Mouse (Mus musculus) layer of hippocampus, adult 9-11 months (tissue): ENCODE measurements around the gene Wdr59.
"Not testable (repeated sequence)": the region's sequence is repeated elsewhere in the genome, so short reads cannot be mapped to it uniquely, and the experiment has no call there.

ENCODE experiments used
- DNase-seq: peaks from one replicate; pipeline ENCODE4 v3.0.0; 2022

The Wdr59 gene

DNA sequence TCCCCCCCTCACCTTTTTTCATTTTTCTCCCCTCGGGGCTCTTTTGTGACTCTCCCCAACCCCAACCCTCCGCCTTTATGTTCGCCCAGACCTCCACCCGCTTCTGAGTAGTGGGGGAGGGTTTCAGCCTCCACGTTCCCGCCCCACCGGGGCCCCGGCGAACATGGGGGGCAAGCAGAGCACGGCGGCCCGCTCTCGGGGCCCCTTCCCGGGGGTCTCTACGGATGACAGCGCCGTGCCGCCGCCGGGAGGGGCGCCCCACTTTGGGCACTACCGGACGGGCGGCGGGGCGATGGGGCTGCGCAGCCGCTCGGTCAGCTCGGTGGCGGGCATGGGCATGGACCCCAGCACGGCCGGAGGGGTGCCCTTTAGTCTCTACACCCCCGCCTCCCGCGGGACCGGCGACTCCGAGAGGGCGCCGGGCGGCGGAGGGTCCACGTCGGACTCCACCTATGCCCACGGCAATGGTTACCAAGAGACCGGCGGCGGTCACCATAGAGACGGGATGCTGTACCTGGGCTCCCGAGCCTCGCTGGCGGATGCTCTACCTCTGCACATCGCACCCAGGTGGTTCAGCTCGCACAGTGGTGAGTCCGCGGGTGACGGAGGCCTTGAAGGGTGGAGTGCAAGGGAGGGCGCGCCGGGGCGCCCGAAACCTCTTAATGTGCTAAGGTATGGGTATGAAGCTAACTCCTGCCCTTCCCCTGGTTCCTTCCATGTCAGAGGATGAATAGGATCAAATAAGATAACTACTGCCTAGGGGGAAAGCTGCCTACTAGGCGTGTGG is 15.3 kb upstream of the Wdr59 start:
- DNase-seq = peak; percentile 54

DNA sequence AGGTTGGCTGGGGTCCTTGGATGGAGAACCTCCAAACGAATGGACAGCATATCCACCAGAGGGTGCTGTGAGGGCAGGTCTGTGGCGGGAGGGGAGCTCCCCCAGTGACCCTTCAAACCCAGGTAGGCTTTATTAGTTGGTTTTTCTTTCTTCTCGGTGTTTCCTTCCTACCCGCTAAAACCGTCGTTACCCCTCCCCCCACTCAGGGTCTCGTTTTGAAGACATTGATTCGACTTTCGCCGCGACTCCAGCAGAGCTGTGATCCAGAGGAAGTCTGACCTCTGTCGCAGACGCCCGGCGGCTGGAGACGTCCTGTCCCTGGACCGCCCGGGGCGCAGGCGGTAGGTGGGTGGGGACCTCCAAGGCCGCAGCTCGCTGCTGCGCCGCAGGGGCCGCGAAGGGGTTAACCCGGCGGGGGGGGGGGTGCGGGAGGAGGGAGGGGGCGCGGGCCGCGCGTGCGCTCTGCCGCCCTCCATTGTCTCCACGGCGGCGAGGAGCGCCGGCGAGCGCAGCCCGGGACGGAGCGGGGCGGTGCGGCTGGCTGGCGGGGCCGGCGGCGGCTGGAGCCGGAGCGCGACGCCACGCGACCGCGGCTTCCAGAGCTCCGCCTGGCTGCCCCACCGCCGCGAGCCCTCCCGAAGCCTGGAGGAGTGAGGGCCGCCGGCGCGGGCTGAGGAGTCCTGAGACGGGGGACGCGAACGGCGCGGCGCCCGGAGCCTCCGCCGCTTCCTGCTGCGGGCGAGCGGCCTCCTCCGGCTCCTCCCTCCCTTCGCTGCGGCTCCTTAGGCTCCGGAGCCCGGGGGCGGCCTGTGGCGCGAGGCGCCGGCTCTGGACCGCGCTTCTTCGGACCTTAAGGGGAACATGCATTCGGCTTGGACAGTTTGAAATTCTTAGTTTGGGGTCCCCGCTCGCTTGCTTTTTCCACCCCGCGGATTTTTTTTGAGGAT is 14.4 kb upstream of the Wdr59 start, which contains the start of gene Znrf1:
Gene Znrf1 (plus strand): TSS at position 67 of the 947 bp plus-strand sequence.
- peak; percentile 42 for DNase-seq

DNA sequence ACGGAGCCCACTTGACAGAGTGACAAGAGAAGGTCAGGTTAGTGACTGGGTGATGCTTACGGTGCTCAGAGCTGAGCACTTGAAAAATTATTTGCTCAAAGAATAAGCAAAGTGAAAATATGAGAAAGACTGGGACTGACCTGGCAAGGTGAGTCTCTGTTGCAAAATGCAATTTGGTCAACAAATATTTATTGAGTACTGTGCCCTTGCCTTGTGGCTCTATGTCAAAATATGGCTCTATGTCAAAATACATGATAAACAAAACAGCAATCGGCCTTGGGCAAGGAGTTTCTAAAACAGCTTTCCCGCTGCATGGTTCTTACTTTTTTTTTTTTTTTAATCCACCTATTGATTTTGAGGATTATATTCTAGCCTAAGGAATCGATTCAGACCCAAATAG is 13.6 kb upstream of the Wdr59 start:
- no peak for DNase-seq

DNA sequence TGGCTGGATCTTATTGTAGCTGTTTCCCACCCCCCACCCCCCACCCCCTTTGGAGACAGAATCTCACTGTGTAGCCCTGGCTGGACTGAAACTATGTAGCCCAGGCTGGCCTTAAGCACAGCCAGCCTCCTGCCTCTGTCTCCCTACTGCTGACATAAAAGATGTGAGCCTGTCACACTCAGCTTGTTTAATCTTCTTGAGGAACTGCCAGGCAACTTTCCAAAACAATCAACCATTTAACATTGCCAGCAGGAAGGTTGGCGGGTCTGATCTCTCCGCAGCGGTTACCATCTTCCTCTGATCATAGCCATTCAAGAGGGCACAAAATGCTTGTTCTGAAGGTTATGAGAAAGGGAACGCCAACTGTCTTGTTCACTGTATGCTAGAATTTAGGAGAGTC is 11.6 kb upstream of the Wdr59 start:
- no peak for DNase-seq

DNA sequence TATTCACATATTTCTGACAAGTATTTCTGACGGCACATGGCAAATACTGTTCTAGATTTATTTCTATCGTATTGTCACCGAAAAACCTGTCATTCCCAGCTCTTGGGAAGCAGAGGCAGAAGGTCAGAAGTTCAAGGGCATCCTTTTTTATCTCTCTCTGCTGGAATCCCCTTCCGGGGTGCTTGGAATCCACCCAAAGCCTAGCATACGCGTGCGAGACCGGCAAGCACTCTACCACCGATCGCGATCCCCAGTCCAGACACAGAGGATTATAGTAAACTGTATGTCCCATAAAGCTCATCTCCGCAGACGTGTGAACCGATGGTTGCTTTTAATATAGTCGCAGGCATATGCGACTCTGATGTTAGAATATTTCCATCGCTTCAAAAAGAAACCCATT is 9.7 kb upstream of the Wdr59 start:
- no peak for DNase-seq

DNA sequence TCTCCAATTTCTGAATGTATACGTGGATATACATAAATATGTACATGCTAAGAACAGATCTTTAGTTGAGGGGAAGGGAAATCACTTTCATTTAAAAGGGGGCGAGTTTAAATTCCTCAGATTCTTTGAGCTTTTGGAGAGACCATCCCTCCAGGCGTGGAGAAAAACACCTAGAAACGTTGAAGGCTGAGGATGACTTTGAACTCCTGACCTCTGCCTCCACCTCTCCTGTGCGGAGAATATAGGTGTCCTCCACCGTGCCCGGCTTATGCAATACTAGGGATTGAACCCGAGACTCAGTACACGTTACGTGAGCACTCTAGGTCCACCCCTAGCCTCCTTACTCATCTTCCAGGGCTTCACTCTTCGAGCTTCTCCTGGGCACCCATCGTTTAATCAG is 9.3 kb upstream of the Wdr59 start:
- no peak for DNase-seq

DNA sequence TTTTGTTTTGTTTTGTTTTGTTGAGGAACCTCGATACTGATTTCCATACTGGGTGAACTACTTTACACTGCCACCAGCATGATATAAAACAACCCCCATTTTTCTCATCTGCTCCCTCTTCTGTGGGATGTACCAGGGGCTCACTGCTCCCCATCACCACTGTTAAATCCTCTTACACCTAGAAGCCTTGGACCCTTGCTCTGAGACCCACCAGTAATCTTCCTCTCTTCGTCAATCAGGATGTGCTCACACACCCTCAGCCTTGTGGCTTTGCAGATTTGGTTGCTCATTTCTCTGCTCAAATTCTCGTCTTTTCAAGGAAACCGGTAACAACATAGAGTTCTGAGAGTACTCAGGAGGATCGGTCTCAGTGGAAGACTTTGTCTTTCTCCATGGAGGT is 6.2 kb upstream of the Wdr59 start:
- DNase-seq = no peak

DNA sequence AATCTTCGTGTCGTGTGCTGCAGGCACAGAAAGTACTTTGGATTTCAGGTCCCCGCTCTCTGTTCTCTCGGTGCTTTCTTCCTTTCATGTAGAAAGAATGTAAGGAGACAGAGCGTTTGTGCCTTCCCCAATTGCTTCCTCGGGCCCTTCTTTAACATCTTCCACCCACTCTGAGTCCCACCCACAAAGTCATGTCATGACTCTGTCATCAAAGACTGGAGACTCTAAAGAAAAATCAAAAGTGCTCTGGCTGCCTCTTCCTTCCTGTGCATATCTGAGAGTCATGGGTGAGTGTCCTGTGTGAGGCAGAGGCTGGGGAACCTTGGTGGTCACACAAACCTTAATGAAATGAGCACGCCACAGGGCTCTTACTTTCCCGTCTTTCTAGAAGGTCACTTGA is 5.3 kb upstream of the Wdr59 start:
- no peak for DNase-seq

DNA sequence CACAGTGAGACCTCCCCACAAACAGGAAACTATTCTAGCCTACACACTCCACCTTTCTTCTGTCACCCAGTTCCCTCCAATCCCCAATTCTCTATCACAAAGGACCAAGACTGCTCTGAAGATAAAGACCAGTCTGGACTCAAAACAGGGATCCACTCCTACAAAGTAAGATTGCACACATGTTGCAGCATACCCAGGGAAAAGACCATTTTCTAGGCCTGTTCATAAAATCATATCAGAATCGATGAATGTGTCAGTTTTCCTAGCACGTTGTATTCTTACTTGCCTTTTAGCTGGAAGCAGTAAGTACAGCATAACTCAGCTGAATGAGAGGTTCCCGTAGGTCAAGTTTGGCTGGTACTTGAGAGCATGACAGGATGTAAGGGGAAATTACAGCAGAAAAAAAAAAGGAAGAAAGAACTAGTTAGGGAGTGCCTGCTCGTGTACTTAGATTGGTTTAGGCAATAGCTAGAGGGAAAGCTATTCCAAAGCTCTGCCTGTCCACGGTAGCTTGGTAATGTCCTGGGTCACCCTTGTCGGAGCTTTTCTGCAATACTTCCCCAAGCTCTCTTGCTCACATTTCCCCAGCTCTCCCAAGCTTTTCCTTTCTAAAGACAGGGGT is 4.6 kb upstream of the Wdr59 start:
- DNase-seq = no peak

DNA sequence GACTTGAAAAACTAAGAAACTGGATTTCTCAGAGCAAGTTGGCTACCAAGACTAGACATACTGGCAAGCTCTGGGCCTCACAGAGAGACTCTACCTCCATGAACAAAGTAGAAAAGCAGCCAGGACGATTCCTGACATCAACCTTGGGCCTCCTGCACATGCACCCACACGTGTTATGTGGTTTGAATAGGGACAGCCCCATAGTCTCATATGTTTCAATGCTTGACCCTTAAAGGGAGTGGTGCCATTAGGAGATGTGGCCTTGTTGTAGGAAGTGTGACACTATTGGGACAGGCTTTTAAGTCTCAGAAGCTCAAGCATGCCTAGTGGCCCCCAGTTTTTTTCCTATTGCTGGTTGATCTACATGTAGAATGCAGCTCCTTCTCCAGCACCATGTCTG is 4.4 kb downstream of the Wdr59 start:
- DNase-seq = no peak

DNA sequence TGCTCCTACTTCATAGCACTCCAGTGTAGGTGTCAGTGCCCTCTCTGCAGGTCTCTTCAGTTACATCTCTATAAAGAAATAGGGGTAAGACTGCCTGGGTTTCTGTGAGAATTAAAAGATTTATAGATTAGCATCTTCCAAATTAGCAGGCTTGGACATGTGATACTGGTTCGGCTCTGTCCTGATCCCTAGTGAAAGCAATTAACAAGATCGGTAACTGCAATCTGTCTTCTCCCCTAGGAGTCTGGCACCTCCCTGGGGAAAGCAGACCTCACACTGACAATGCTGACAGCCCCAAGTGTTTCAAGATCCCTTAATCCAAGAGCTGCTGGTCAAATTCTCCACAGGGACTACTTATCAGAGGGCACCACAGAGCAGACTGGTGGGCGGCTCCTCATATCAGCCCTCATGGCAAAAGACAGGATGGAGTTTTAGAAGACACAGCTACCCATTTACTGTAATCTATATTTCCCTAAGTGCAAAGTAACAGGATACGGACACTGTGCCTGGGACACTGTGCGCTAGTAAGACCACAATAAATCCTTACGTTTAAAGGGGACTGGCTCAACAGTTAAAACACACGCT is 5.3 kb downstream of the Wdr59 start:
- DNase-seq = no peak

DNA sequence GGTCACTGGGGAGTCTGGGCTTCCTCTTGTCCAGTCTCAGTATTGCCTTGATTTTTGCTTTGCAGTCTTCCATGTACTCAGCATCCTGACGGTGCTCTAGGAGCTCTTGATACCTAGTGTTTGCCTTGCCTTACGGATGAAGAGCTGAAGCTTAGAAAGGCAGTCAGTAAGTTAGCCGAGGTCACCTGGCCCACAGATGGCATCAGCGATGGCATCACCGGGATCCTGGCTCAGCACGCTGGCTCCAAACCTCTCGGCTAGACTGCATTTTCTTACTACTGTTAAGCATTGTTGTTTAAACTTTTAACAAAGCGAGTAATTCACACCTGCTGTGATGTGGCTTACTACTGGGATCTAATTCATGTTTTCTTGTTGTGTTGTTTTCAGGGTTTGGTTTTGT is 8.4 kb downstream of the Wdr59 start:
- no peak for DNase-seq

DNA sequence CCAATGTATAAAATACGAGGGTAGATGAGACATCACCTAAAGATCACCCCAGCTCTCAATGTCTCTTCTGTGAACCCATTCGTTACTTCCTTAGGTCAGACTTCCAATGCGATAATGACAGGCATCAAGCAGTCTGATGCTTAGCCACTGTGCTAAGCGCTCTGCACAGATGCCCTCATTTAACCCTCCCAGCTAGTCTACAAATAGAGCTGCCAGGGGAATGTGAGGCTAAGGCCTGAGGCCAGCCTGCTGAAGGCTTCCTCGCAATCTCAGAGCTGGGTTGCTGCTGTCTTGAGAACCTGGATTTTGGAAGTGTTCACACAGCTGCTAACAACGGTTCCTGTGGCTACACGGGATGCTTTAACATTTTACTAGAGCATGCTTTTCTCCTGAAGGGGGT is 9.0 kb downstream of the Wdr59 start:
- DNase-seq = no peak

DNA sequence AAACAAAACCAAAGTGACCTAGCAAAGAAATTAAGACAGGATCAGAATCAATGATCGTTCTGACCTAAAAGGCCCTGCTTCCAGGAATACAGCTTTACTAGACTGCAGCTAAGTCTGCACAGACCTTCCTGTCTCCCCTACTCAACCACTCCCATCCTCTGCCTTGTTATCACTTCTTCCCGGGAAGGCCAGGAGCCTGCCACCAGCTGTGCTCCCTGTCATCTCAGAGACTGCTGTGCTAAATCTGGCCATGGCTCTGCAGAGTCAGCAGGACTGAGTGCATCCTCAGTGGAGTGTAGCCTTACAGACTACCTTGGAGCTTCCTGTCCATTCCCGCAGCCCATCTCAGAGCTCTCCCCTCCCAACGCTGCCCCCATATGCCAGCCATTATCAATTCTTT is 11.5 kb downstream of the Wdr59 start:
- no peak for DNase-seq

DNA sequence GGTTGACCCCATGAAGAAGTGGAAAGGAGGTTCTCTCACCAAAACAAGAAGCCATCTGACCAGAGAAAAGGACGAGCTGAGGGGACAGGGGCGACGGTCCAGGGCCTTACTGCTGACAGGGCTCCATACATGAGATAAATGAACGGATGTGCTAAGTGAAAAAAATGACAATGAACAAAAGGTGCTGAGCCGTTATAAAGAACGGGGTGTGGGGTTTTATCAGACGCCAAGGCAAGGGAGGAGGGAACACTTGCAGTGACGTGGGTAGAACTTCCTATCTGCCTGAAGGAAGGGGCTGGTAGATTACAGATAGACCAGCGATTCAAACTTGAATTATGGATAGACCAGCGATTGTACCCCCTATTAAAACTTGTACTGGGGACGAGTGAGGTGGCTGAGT is 12.6 kb downstream of the Wdr59 start:
- no peak for DNase-seq

DNA sequence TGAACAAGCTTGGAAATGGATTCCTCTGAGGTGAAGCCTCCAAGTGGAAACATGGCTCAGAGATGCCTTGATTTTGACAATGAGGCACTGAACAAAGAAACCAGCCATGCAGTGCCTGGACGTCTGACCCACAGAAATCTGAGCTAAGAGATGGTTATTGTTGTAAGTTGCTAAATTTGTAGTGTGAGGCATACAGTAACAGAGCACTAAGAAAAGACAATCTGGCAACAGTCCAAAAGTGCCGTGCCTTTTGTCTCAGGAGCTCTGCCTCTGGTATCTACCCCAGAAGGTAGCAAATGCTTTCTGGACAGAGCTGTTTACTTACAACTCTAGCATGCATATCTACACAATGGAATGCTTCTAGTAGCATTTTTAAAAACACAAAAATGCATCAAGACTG is 13.3 kb downstream of the Wdr59 start:
- no peak for DNase-seq

DNA sequence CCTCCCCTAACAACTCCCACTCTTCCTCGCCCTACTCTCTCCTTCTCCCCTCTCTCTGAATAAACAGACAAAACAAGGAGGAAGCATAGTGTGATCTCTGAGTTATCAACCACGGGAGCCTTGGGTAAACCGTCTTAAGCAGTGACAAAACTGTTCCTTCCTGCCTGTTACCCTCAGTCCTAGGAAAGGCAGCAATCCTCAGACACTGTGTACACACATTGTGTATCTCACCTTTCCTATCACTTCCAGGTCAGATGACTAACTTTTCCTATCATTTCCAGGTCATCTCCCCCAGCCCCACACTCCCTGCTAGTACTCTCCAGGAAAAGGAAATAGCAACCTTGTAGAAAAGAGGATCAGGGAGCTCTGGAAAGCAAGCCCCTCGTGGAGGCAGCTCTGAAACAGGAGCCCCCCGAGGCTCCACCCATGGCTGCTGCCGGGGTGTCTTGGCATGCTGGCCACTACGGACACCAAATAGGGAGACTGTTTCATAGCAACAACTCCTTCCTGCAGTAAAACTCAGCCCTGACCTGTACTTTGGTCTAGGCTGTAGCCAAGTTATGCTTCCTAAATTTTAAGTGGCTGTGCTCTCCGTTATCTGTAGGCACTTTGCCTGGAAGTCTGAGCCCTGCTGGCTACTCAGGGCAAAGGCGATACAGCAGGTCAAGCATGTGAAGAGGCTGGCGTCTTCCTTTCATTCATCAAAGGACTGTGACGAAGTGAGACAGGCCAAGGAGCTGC is 20.0 kb downstream of the Wdr59 start:
- no peak for DNase-seq

DNA sequence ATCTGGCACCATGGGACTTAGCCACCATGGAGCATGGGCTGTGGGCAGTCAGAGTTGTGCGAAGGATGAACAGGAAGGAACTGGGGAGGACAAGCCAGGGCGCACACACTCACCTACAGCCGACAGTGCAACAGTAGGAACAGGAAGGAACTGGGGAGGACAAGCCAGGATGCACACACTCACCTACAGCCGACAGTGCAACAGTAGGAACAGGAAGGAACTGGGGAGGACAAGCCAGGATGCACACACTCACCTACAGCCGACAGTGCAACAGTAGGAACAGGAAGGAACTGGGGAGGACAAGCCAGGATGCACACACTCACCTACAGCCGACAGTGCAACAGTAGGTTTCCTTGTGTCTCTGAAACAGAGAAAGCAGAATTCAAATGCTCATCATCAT is 23.6 kb downstream of the Wdr59 start:
- not testable (repeated sequence) for DNase-seq

DNA sequence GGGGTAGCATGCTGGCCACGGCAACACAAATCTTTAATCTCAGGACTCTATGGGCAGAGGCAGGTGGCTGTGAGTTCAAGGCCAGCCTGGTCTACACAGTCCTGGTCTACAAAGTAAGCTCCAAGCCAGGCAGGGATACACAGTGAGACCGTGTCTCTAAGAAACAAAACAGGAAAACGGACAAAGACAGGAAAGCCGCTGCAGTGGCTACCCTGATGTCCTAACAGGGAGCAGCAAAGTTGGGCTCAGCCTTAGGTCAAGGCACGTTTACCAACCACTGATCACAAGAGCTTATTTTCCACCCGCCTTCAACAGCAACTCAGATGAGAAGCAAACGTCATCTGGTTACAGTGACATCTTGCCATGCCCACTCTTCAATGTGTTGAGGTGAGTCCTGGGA is 25.6 kb downstream of the Wdr59 start:
- no peak for DNase-seq

DNA sequence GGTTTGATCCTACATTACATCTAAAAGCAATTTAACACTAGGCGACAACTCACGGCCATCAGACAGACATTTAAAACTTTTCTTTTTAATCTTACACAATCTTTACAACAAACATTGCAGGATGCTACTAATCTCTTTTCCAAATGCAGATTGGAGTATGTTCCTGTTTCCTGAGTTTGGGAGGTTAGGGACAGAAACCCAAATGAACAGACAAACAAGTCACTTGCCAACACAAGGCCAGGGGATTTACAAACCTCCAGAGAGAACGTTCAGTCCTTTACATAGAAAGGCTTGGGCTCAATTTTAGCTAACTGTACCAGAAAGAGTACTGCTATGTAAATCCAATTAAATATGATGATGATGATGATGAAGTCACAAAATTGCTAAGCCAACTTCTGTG is 28.7 kb downstream of the Wdr59 start:
- no peak for DNase-seq

DNA sequence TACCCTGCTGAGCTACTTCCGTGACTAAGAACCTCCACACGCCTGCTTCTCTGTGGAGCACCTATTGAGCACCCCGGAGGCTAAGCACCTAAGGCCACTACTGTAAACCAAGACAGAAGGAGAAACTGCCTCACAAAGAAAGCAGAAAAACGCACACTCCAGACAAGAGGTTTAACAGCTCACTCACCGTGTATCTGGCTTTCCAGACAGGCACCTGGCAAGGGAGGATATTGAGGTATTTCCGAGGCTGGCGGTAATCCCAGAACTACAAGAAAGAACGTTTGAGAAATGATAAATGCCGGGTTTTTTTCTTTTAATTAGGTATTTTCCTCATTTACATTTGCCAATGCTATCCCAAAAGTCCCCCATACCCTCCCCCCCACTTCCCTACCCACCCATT is 29.4 kb downstream of the Wdr59 start:
- DNase-seq = no peak

DNA sequence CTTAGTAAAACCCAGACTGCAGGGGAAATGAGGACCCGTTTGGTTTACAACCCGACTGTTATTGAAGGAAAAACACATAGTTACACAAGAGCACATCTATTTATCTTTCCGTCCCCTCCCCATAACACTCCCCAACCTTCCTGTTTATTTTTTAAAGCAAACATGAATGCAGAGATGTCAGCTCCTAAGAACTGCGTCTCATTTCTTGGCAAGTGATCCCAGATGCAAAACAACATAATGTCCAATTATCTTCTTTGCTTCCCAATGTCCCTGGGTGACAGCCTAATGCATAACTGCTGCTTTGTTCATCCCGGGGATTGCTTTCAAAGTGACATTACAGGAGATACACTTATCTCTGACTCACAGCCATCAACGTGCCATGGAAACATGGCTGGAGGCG is 30.7 kb downstream of the Wdr59 start:
- DNase-seq = no peak
